Mouse (Mus musculus) bone marrow, adult 2 months (tissue): ENCODE measurements around the gene Ubash3b.

Experiments
- CTCF ChIP-seq: fragments of 200-500 bp; IDR thresholded peaks from 2 replicates; pipeline ENCODE4 v1.5.1; 2011; ENCODE audit warnings: low read length, control low read depth; ENCODE audit not compliant: control insufficient read depth, insufficient read depth
- POLR2A ChIP-seq: fragments of 200-500 bp; IDR thresholded peaks from 2 replicates; pipeline ENCODE4 v1.6.1; 2011; ENCODE audit warnings: low read depth, mild to moderate bottlenecking, control low read depth, low read length, borderline replicate concordance; ENCODE audit not compliant: control insufficient read depth

DNA sequence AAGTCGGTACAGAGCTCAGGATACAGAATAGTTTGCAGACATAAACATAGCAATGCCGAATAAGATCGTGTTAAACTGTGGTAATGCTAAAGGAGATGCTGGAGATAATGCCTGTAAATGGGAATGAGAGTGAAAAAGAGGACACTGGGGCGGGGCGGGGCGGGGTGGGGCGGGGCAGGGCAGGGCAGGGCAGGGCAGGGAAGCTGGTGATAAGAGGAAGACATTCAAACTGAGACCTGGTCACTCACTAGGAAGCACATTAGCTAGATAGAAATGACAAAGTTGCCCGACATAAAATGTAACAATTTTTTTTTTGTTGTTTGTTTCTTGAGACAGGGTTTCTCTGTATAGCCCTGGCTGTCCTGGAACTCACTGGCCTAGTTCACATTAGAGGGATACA, 10.9 kb upstream of the Ubash3b start:
- TF ChIP-seq CTCF (no peak), POLR2A (no peak)
